Mouse (Mus musculus) testis, postnatal 14 days (tissue): ENCODE measurements around the gene 1700016C15Rik.

Source experiments
- DNase-seq: peaks from one replicate; pipeline ENCODE4 v3.0.0; 2021; ENCODE audit warnings: low spot score

Gene 1700016C15Rik

DNA sequence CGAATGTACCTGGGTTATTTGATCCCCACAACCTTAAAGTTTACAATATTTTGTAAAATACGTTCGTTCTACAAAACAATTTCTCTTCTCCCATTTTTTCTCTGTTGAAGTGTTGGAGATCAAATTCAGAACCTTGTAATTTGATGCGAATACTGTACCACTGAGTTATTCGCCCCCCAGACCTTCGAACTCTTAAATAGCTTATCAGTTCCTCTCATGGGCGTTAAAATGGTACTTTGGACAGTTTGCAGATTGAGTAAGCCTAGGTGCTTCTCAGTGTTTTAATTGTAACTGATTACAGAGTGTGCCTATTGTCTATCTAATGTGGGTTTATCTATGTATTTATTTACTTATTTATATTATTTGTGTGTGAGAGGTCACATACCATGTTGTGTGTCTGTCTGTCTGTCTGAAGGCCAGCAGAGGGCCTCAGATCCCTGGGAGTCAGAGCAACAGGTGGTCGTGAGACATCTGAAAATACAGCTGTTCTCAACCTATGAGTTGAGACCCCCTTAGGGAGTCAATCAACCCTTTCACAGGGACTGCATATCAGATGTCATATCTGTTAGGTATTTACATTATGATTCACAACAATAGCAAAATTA is 67.6 kb downstream of the 1700016C15Rik start:
- DNase-seq: no peak
